Mouse (Mus musculus) cerebellum, adult 2 months (tissue): Measurements from ENCODE around the gene Mthfd1.

Experiments
- CTCF ChIP-seq: fragments of 200-500 bp; IDR thresholded peaks from 2 replicates; pipeline ENCODE4 v1.5.1; 2011; ENCODE audit warnings: low read depth, mild to moderate bottlenecking, control low read depth, low read length, moderate library complexity, borderline replicate concordance; ENCODE audit not compliant: insufficient read depth
- POLR2A ChIP-seq: fragments of 200-500 bp; IDR thresholded peaks from 2 replicates; pipeline ENCODE4 v1.6.1; 2011; ENCODE audit warnings: low read length, control low read depth, borderline replicate concordance; ENCODE audit not compliant: insufficient read depth

DNA sequence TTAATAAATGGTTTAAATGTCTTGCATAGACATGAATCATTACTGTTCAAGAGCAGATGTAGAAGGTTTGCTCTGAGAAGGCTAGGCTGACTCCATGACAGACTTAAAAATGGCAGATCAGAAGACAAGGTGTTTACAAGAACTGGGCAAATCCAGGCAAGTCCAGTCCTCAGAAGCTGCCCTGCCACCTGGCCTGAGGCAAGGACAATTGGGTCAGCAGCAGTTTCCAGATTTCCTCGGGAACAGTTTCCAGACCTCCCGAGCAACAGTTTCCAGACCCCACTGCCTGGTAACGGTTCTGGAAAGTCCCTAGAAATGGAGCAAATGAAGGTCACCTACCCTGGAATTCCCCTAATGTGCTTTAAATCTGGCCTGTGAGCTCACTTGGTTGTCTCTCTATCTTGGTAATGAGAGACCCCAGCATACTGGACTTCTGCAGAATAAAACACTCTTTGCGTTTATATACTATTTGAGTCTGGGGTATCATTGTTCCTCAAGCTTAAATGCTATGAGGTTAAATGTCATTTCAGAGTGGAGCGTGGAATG, 45.6 kb upstream of the Mthfd1 start:
- TF ChIP-seq CTCF = no peak
- no peak for TF ChIP-seq POLR2A
